ENCODE assay signal across 11 mouse cellular contexts in genomic region chr1:118694436-118694835, GRCm38 (mm10).
A peak's percentile ranks its signal among the peaks of the same experiment; 100 is the strongest.
DNase-seq lines count a peak whose midpoint lies in the region; ATAC-seq and TF ChIP-seq lines count a peak whose summit lies in the region.
"Had no signal": no experiment of that assay in that cellular context is flagged by ENCODE, and none has a peak within 500 bp of the region (broad histone marks: within the 10 kb centered on the region; RNA-seq: fewer than 3 reads in every experiment).

No protein-coding gene starts in this region.

- H3K4me1 ChIP-seq in embryonic facial prominence, embryonic 14.5 days (ENCODE audit: control insufficient read depth, insufficient read depth, low read length): no peaks in the 10 kb centered on the region
- H3K4me1 ChIP-seq in embryonic facial prominence, embryonic 10.5 days: peaks cover 12% of the 10 kb centered on the region
- H3K4me1 ChIP-seq in lung, embryonic 14.5 days (ENCODE audit: insufficient read depth): no peaks in the 10 kb centered on the region
- H3K4me1 ChIP-seq: neural tube, embryonic 15.5 days had no signal

- H3K27me3 ChIP-seq in embryonic facial prominence, embryonic 14.5 days (replicated peaks; ENCODE audit: control insufficient read depth, insufficient read depth, low read length): no peaks in the 10 kb centered on the region
- no peaks in the 10 kb centered on the region for H3K27me3 ChIP-seq in embryonic facial prominence, embryonic 10.5 days (replicated peaks; ENCODE audit: low read depth, poor library complexity, severe bottlenecking)
- no peaks in the 10 kb centered on the region for H3K27me3 ChIP-seq in lung, embryonic 14.5 days (ENCODE audit: insufficient read depth, low read length)
- H3K27me3 ChIP-seq: neural tube, embryonic 15.5 days had no signal

- no peak for ATAC-seq in embryonic facial prominence, embryonic 14.5 days (ENCODE audit: low read depth)
- ATAC-seq in lung, embryonic 14.5 days (ENCODE audit: insufficient read depth): no peak
- no peak for ATAC-seq in megakaryocyte progenitor cell, adult 5-6 weeks (replicated peaks; ENCODE audit: poor library complexity)

- TF ChIP-seq CTCF in lung, embryonic 14.5 days (IDR thresholded peaks at IDR 0.05; ENCODE audit: low read depth): no peak
- no peak for TF ChIP-seq CTCF in gastrocnemius, adult 2 months (IDR thresholded peaks at IDR 0.05)

- DNase-seq in embryonic facial prominence, embryonic 14.5 days (ENCODE audit: low spot score): peak; percentile 17
- no peak for DNase-seq in embryonic facial prominence, embryonic 10.5 days (ENCODE audit: low spot score)
- DNase-seq in lung, embryonic 14.5 days: peak; percentile 19
- DNase-seq in lung, postnatal 25 days (ENCODE audit: low spot score): no peak
- peak; percentile 27 to 48 for DNase-seq in adrenal gland, adult 18-20 months (ENCODE audit: low spot score in 2 of 2)
- peak; percentile 19 for DNase-seq in cerebellum, adult 9-11 months
- no peak for DNase-seq in gastrocnemius, adult 2 months

- H3K27ac ChIP-seq in embryonic facial prominence, embryonic 14.5 days (replicated peaks; ENCODE audit: low read depth, low read length): no peak overlapping the region
- no peak overlapping the region for H3K27ac ChIP-seq in embryonic facial prominence, embryonic 10.5 days (replicated peaks)
- H3K27ac ChIP-seq in lung, embryonic 14.5 days (ENCODE audit: low read depth): no peak overlapping the region
- H3K27ac ChIP-seq in gastrocnemius, adult 2 months: no peak overlapping the region
- H3K27ac ChIP-seq: midbrain, embryonic 10.5 days; neural tube, embryonic 15.5 days had no signal

- no peaks in the 10 kb centered on the region for H3K9me3 ChIP-seq in embryonic facial prominence, embryonic 14.5 days (ENCODE audit: control insufficient read depth, low read length)
- no peaks in the 10 kb centered on the region for H3K9me3 ChIP-seq in embryonic facial prominence, embryonic 10.5 days
- H3K9me3 ChIP-seq in lung, embryonic 14.5 days (ENCODE audit: low read depth, low read length): no peaks in the 10 kb centered on the region
- H3K9me3 ChIP-seq: midbrain, embryonic 10.5 days; neural tube, embryonic 15.5 days had no signal

- no peak overlapping the region for H3K9ac ChIP-seq in embryonic facial prominence, embryonic 14.5 days (ENCODE audit: low read depth, low read length)
- no peak overlapping the region for H3K9ac ChIP-seq in lung, embryonic 14.5 days
- H3K9ac ChIP-seq: neural tube, embryonic 15.5 days had no signal

- H3K36me3 ChIP-seq in embryonic facial prominence, embryonic 14.5 days (ENCODE audit: control insufficient read depth, insufficient read depth, low read length): no peaks in the 10 kb centered on the region
- no peaks in the 10 kb centered on the region for H3K36me3 ChIP-seq in embryonic facial prominence, embryonic 10.5 days (replicated peaks)
- H3K36me3 ChIP-seq in lung, embryonic 14.5 days (ENCODE audit: insufficient read depth): no peaks in the 10 kb centered on the region
- H3K36me3 ChIP-seq: midbrain, embryonic 10.5 days; neural tube, embryonic 15.5 days had no signal

- intact Hi-C loops in gastrocnemius, adult 2 months (cut with DNase I): no loop called here

- H3K4me2 ChIP-seq in embryonic facial prominence, embryonic 14.5 days (ENCODE audit: low read depth, low read length): no peak overlapping the region
- no peak overlapping the region for H3K4me2 ChIP-seq in lung, embryonic 14.5 days
- H3K4me2 ChIP-seq: neural tube, embryonic 15.5 days had no signal

- WGBS in embryonic facial prominence, embryonic 14.5 days: 86% methylated on average over 2 of the region's 2 CpGs
- WGBS in embryonic facial prominence, embryonic 10.5 days: 84% methylated on average over 2 of the region's 2 CpGs
- 83% methylated on average over 2 of the region's 2 CpGs for WGBS in lung, embryonic 14.5 days

- no peak overlapping the region for H3K4me3 ChIP-seq in embryonic facial prominence, embryonic 14.5 days (ENCODE audit: low read depth, low read length)
- no peak overlapping the region for H3K4me3 ChIP-seq in embryonic facial prominence, embryonic 10.5 days
- no peak overlapping the region for H3K4me3 ChIP-seq in lung, embryonic 14.5 days (ENCODE audit: low read depth, low read length)
- H3K4me3 ChIP-seq in gastrocnemius, adult 2 months: no peak overlapping the region
- H3K4me3 ChIP-seq: erythroblast, embryonic 14.5 days; midbrain, embryonic 10.5 days; neural tube, embryonic 15.5 days had no signal

Comparison
In these comparisons a context has a peak if more than half of its experiments do, and no peak if none do; other contexts are left out.
1. DNase-seq: peak in embryonic facial prominence, embryonic 14.5 days (single experiment), lung, embryonic 14.5 days (single experiment), adrenal gland, adult 18-20 months (2 of 2) and cerebellum, adult 9-11 months (single experiment); none in embryonic facial prominence, embryonic 10.5 days (single experiment), lung, postnatal 25 days (single experiment) and gastrocnemius, adult 2 months (single experiment).